Mouse (Mus musculus): ENCODE data around the gene Ndufc1.

DNA sequence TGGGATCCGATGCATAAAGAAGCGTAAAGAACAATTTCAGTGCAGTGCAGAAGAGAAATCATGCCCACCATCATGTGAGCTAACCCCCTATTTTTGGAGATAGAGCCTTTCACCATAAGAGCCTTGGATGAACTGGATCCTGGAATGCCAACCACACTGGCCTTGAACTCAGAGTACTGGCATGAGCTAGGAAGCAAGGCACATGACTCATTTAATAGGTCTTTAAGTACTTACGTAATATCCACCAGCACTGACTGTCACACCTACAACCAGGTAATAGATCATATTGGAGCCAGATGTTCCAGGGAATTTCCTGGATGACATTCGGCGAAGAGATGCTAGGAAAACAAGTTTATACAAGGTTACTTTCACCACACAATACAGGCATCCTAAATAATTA, 17.2 kb downstream of the Ndufc1 start:
- TF ChIP-seq CTCF (IDR thresholded peaks at IDR 0.05; ENCODE audit: extremely low read depth, insufficient read depth, insufficient read length, insufficient replicate concordance) (no peak), POLR2A (IDR thresholded peaks at IDR 0.05; ENCODE audit: low read depth, low read length) (no peak)
